Mouse (Mus musculus) stomach, embryonic 14.5 days (tissue): ENCODE measurements around the gene Slc45a2. TPM values are rescaled to one million over a fixed set of nuclear protein-coding genes. Genes with fewer than 3 reads are reported as not detected.

Source experiments
- ATAC-seq: fragments of 200-750 bp; cut with Nextera tagmentation; 2 replicates; pipeline ENCODE4 v1.8.0; 2017; ENCODE audit warnings: low read depth, moderate TSS enrichment; ENCODE audit not compliant: insufficient number of reproducible peaks, insufficient read depth, low FRiP score
- H3K27ac ChIP-seq: fragments of 300-500 bp; sonication (generic); 2 replicates; pipeline ENCODE4 v1.5.1; 2014; ENCODE audit warnings: mild to moderate bottlenecking, low read length, moderate library complexity, mixed read lengths
- H3K27me3 ChIP-seq: fragments of 300-500 bp; sonication (generic); 2 replicates; pipeline ENCODE4 v1.6.1; 2014; ENCODE audit warnings: low read length, control low read depth, mixed read lengths; ENCODE audit not compliant: control insufficient read depth, insufficient read depth
- H3K36me3 ChIP-seq: fragments of 300-500 bp; sonication (generic); 2 replicates; pipeline ENCODE4 v1.6.1; 2014; ENCODE audit warnings: mild to moderate bottlenecking, control low read depth, low read length, moderate library complexity, mixed read lengths; ENCODE audit not compliant: control insufficient read depth, insufficient read depth
- H3K4me1 ChIP-seq: fragments of 300-500 bp; sonication (generic); 2 replicates; pipeline ENCODE4 v1.6.1; 2014; ENCODE audit warnings: low read length, control low read depth, mixed read lengths; ENCODE audit not compliant: control insufficient read depth, insufficient read depth
- H3K4me2 ChIP-seq: fragments of 300-500 bp; sonication (generic); replicated peaks from 2 replicates; pipeline ENCODE4 v1.6.1; 2014; ENCODE audit warnings: low read depth, low read length, control low read depth
- H3K4me3 ChIP-seq: fragments of 300-500 bp; sonication (generic); 2 replicates; pipeline ENCODE4 v1.5.1; 2014; ENCODE audit warnings: low read depth, low read length, control low read depth
- H3K9ac ChIP-seq: fragments of 300-500 bp; sonication (generic); replicated peaks from 2 replicates; pipeline ENCODE4 v1.6.1; 2014; ENCODE audit warnings: low read depth, mild to moderate bottlenecking, control low read depth, low read length, moderate library complexity, mixed read lengths
- H3K9me3 ChIP-seq: fragments of 300-500 bp; sonication (generic); 2 replicates; pipeline ENCODE4 v1.6.1; 2016; ENCODE audit warnings: low read depth, low read length, control low read depth; ENCODE audit not compliant: control insufficient read depth
- WGBS: fragments of 180-500 bp; shearing (Covaris S2); extraction: QIAGEN DNeasy Blood & Tissue Kit; methylation state at CpG from one replicate; pipeline ENCODE4 v1.1.7; 2014; 5-methylcytosine and 5-hydroxymethylcytosine counted together
- polyA plus RNA-seq: library from polyadenylated mRNA; unstranded; fragments of >200 nt; fragmentation: Nextera tagmentation; extraction: Ambion mirVana; gene quantifications from 2 replicates; pipeline ENCODE4 v1.2.1, GENCODE M21; 2014

Gene Slc45a2
- polyA plus RNA-seq, 1 experiment from 2014 or later: not detected

DNA sequence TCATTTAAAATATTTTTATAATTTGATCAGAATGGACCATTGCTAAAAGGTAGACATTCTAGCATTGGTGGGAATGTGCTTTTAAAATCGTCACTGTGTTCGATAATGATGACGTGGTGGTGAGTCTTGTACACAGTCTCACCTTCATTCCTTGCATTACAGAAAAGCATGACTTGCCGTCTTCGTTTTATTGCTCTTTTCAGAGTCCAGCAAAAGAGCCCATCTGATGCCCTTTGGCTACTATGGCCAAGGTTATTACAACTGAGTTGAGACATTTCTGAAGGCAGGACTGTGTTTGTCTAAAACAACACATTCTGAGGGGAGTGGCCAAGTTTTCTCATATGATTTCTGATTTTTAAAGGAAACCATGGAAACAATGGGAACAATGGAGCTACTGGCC is 40.3 kb upstream of the Slc45a2 start:
- WGBS: 96% methylated on average over 5 of the region's 5 CpGs
- Histone ChIP-seq H3K27ac (no peak overlapping the region), H3K36me3 (no peaks in the 10 kb centered on the region), H3K9me3 (no peaks in the 10 kb centered on the region), H3K27me3 (no peaks in the 10 kb centered on the region), H3K4me1 (no peaks in the 10 kb centered on the region), H3K4me3 (no peak overlapping the region), H3K4me2 (no peak overlapping the region), H3K9ac (no peak overlapping the region)
- ATAC-seq: no peak

DNA sequence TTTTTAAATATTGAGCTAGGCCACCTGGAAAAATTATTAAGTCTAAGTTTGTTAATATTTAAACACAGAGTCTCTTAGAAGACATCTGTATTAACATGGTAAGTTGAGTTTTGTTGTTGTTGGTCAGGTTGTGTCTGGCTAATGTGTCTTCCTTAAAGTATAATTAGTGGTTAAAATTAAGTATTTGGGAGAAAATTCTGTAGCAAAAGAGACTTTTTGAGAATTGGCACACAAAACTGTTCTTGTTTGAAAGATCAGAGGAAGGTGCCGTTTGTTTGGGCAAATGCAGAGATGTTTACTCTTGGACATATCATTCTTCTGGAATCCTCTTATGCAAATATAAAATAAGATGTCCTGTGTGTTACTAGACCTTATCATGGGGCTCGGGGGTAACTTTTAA is 37.9 kb upstream of the Slc45a2 start:
- Histone ChIP-seq H3K4me3 (no peak overlapping the region), H3K4me2 (no peak overlapping the region), H3K27ac (no peak overlapping the region), H3K4me1 (no peaks in the 10 kb centered on the region), H3K36me3 (no peaks in the 10 kb centered on the region), H3K9ac (no peak overlapping the region), H3K9me3 (no peaks in the 10 kb centered on the region), H3K27me3 (no peaks in the 10 kb centered on the region)
- WGBS: 53% methylated on average over 2 of the region's 2 CpGs
- ATAC-seq: no peak

DNA sequence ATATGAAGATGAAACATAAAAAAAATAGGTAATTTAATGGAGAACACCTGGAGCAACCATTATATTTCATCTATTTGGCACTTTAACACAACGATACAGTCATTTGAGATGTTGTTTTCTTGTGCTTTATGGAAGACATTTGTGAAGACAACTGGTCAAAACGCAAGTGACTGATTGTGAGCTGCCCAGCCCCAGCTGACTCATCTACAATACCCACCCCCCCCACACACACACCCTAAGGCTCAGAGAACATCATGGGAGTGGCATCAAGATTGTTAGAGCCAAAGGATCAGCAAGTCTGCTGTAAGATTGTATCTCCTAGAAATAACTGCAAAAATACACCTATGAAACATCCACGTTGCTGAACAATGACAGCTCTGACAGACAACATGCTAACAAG is 31.1 kb upstream of the Slc45a2 start:
- WGBS: 74% methylated on average over 3 of the region's 3 CpGs
- no peak overlapping the region for H3K27ac ChIP-seq
- no peak for ATAC-seq

DNA sequence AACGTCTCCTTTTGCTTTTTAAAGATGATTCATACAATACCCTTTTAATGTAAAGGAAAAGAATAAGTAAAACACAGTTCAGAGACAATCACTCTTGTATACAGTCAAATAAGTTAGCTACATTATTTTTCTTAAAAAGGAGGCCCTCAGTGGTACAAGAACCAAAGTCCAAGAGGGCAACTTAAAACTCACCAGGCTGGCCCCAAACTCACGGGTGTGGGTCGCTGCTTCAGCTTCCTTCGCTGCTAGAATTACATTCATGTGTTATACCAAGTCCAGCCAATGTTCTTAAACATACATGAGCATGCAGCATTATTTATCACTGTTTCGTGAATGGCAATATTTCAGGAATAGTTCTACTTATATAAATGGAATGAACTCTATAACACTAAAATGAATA is 29.7 kb upstream of the Slc45a2 start:
- Histone ChIP-seq H3K9ac (no peak overlapping the region), H3K4me2 (no peak overlapping the region), H3K4me3 (no peak overlapping the region), H3K36me3 (no peaks in the 10 kb centered on the region), H3K4me1 (no peaks in the 10 kb centered on the region), H3K9me3 (no peaks in the 10 kb centered on the region), H3K27ac (no peak overlapping the region), H3K27me3 (no peaks in the 10 kb centered on the region)
- WGBS: 76% methylated on average over 5 of the region's 5 CpGs
- no peak for ATAC-seq

More for the DNA sequence above, 31.1 kb upstream of the Slc45a2 start:
- Histone ChIP-seq H3K9me3 (no peaks in the 10 kb centered on the region), H3K4me3 (no peak overlapping the region), H3K36me3 (no peaks in the 10 kb centered on the region), H3K9ac (no peak overlapping the region), H3K4me1 (no peaks in the 10 kb centered on the region), H3K4me2 (no peak overlapping the region), H3K27me3 (no peaks in the 10 kb centered on the region)

DNA sequence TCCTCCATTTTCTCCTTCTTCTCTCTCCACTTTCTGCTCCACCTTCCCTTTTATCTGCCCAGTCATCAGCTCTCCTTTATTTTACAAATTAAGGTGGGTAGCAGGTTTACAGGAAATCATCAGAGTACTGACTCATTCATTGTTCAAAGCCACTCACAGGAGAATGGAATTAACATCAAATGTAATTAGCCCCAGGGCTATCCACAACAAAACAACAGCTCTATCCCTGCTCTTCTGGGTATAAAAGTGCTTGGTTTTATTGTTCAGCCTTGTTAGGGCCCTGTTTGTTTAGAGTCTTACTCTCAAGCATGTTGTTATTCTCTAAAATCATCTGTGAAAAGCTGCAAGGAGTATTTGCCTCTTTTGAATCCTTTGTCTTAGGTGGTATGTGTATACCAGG is 23.4 kb upstream of the Slc45a2 start:
- Histone ChIP-seq H3K4me2 (no peak overlapping the region), H3K27me3 (no peaks in the 10 kb centered on the region), H3K4me3 (no peak overlapping the region), H3K9ac (no peak overlapping the region), H3K36me3 (no peaks in the 10 kb centered on the region), H3K9me3 (no peaks in the 10 kb centered on the region), H3K27ac (no peak overlapping the region), H3K4me1 (peaks cover 3% of the 10 kb centered on the region; the same call in 1 of the 2 replicates)
- ATAC-seq: no peak

DNA sequence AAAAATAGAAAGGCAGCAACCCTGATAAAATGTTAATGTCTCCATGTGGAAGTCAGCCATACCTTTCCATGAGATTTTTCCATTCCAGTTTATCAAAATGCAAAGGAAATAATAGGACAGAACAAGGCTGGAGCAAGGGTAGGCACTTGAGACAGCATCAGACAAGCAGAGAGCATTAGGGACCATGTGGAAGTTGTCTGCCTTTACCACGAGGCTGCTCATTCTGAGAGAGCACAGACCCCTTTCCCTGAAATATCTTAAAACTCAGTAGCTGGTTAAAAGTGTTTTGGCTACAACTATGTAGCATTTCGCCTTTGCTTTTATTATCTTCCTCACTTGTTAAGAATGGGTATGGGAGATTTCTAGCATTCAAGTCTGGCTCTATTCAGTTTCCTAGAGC is 19.8 kb upstream of the Slc45a2 start:
- H3K4me2 ChIP-seq: peak overlapping the region; percentile 76; the same call in 1 of the 2 replicates
- no peak overlapping the region for H3K9ac ChIP-seq
- WGBS: 52% methylated on average over 2 of the region's 2 CpGs

DNA sequence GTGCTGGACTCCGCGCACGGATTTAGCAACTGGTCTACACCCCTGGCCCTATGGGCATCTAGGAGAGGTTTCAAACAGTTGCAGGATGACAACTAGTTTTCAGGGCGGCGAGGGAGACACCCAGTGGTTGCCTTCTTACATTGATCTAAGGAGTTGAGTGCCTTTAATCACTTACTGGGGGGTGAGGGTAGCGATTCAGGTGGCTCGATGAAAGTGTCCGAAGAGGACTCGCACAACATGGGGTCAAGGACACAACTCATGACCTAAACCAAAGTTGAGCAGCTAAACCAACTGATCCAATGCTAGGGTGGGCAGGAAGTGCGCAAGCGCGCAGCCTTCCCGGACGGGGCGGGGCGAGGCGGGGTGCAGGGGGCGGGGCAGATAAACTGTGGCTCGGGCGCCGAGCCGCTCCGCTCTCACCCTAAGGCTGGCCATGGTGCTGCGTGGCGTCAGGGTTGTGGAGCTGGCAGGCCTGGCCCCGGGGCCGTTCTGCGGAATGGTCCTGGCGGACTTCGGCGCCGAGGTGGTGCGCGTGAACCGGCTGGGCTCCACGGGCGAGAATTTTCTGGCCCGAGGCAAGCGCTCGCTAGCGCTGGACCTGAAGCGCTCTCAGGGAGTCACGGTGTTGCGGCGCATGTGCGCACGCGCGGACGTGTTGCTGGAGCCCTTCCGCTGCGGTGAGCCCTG is 19.0 kb upstream of the Slc45a2 start, which contains the start of gene Amacr:
Gene Amacr (plus strand): TSS at position 380 of the 687 bp plus-strand sequence.
- peak within 1 kb of the TSS; percentile 58 for H3K4me3 ChIP-seq
- H3K9me3 ChIP-seq: no peaks in the 10 kb centered on the region
- under 1% methylated on average over 52 of the region's 52 CpGs for WGBS
- H3K4me1 ChIP-seq: peaks cover 7% of the 10 kb centered on the region; the same call in 1 of the 2 replicates
- peak within 1 kb of the TSS; percentile 81 for H3K27ac ChIP-seq
- no peaks in the 10 kb centered on the region for H3K27me3 ChIP-seq
- H3K4me2 ChIP-seq: peak within 1 kb of the TSS; percentile 76
- no peaks in the 10 kb centered on the region for H3K36me3 ChIP-seq
- peak; percentile 99 for ATAC-seq
- peak within 1 kb of the TSS; percentile 69 for H3K9ac ChIP-seq

More for the DNA sequence above, 19.8 kb upstream of the Slc45a2 start:
- Histone ChIP-seq H3K27me3 (no peaks in the 10 kb centered on the region), H3K36me3 (no peaks in the 10 kb centered on the region), H3K27ac (no peak overlapping the region), H3K4me1 (peaks cover 7% of the 10 kb centered on the region; the same call in 1 of the 2 replicates), H3K9me3 (no peaks in the 10 kb centered on the region), H3K4me3 (no peak overlapping the region)
- no peak for ATAC-seq

DNA sequence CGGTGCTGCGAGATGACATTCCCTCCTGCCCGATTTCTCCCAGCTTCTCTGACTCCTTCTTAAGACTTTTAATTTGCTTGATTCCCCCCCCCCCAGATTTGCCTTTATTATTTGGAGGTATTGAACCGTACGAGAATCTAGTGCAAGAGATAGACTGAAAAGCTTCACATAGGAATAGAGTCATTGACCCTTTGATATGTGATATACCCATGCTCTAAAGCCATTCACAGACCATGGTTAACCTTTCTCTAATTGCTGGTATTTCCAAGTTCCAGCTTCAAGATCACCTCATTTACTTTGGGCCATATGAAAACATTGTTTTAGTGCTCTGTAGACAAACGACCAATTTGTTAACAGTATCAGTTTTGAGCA is 18.5 kb upstream of the Slc45a2 start:
- Histone ChIP-seq H3K27ac (peak overlapping the region; percentile 81), H3K9ac (peak overlapping the region; percentile 69), H3K9me3 (no peaks in the 10 kb centered on the region), H3K4me3 (peak overlapping the region; percentile 58), H3K27me3 (no peaks in the 10 kb centered on the region), H3K36me3 (no peaks in the 10 kb centered on the region), H3K4me2 (peak overlapping the region; percentile 76), H3K4me1 (peaks cover 7% of the 10 kb centered on the region; the same call in 1 of the 2 replicates)
- 7% methylated on average over 6 of the region's 6 CpGs for WGBS
- ATAC-seq: no peak

DNA sequence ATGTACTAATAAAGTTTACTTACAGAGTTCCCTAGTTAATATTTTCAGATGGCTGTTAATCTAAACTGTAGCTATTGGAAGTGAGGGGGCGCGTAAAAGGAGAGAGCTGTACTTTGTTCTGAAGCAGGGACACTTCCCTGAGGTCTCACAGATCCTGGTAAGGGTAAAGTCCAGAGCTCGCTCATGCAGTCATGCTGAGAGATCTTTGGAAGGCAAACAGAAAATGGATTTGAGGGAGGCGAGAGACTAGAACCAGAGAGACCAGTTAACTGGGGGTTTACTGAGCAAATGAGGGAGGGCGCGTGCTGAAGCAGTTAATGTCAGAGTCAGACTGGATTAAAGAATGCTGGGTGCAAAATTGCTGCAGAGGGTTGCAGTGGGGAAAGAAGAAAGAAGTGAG is 14.8 kb upstream of the Slc45a2 start:
- no peak overlapping the region for H3K4me2 ChIP-seq
- H3K9me3 ChIP-seq: no peaks in the 10 kb centered on the region
- ATAC-seq: no peak
- no peak overlapping the region for H3K9ac ChIP-seq
- H3K36me3 ChIP-seq: peaks cover 4% of the 10 kb centered on the region; the same call in 1 of the 2 replicates
- WGBS: 71% methylated on average over 6 of the region's 6 CpGs
- H3K27me3 ChIP-seq: no peaks in the 10 kb centered on the region
- H3K4me1 ChIP-seq: peaks cover 7% of the 10 kb centered on the region; the same call in 1 of the 2 replicates
- H3K4me3 ChIP-seq: no peak overlapping the region
- H3K27ac ChIP-seq: no peak overlapping the region
